Mouse (Mus musculus) megakaryocyte, embryonic 14.5 days (primary cell): ENCODE results near the gene Rasgef1b. TPM values are rescaled to one million over a fixed set of nuclear protein-coding genes. Genes with fewer than 3 reads are reported as not detected.

Experiments
- H3K27me3 ChIP-seq: replicated peaks from 2 replicates; pipeline ENCODE3; 2012; ENCODE audit warnings: inconsistent platforms
- H3K36me3 ChIP-seq: replicated peaks from 2 replicates; pipeline ENCODE3; 2012; ENCODE audit warnings: low read length, inconsistent platforms, mixed read lengths
- H3K4me1 ChIP-seq: 2 replicates; pipeline ENCODE4 v1.6.1; 2012; ENCODE audit warnings: inconsistent platforms
- H3K4me3 ChIP-seq: replicated peaks from 2 replicates; pipeline ENCODE3; 2012; ENCODE audit warnings: moderate library complexity, mild to moderate bottlenecking, inconsistent platforms
- H3K9me3 ChIP-seq: 2 replicates; pipeline ENCODE4 v1.6.1; 2012; ENCODE audit warnings: inconsistent platforms
- FLI1 ChIP-seq: IDR thresholded peaks from 2 replicates; pipeline ENCODE4 v1.6.1; 2012; ENCODE audit warnings: low read length, inconsistent platforms, mixed read lengths
- GATA1 ChIP-seq: IDR thresholded peaks from 3 replicates; pipeline ENCODE4 v1.6.1; 2012; ENCODE audit warnings: mixed read lengths, low read length, inconsistent platforms, borderline replicate concordance
- polyA plus RNA-seq: library from polyadenylated mRNA; stranded (reverse); fragments of >175 nt; gene quantifications from 2 replicates; pipeline ENCODE4 v1.2.3, GENCODE M21; 2012; ENCODE audit warnings: low replicate concordance; ENCODE audit not compliant: insufficient read depth

The Rasgef1b gene
- polyA plus RNA-seq, 1 experiment, result 2.9 TPM

GRCm38 (mm10) chr5:99613321-99614118 is 115.3 kb downstream of the Rasgef1b start:
- Histone ChIP-seq H3K27me3 (peaks cover 69% of the 10 kb centered on the region), H3K4me1 (peaks cover 41% of the 10 kb centered on the region), H3K36me3 (no peaks in the 10 kb centered on the region), H3K4me3 (peak overlapping the region; percentile 75), H3K9me3 (peaks cover 9% of the 10 kb centered on the region)
- no peak for TF ChIP-seq GATA1
- no peak for TF ChIP-seq FLI1

GRCm38 (mm10) chr5:99607602-99608001 is 121.3 kb downstream of the Rasgef1b start:
- H3K4me3 ChIP-seq, result no peak overlapping the region
- H3K27me3 ChIP-seq, result peaks cover 58% of the 10 kb centered on the region
- peaks cover 18% of the 10 kb centered on the region for H3K4me1 ChIP-seq
- no peaks in the 10 kb centered on the region for H3K36me3 ChIP-seq
- TF ChIP-seq GATA1 (no peak), FLI1 (no peak)
- peaks cover 7% of the 10 kb centered on the region for H3K9me3 ChIP-seq

GRCm38 (mm10) chr5:99606164-99606858 is 122.6 kb downstream of the Rasgef1b start:
- Histone ChIP-seq H3K4me3 (no peak overlapping the region), H3K36me3 (no peaks in the 10 kb centered on the region), H3K27me3 (peaks cover 46% of the 10 kb centered on the region), H3K9me3 (no peaks in the 10 kb centered on the region), H3K4me1 (peaks cover 31% of the 10 kb centered on the region)
- no peak for TF ChIP-seq FLI1
- no peak for TF ChIP-seq GATA1

- Histone ChIP-seq H3K36me3 (no peaks in the 10 kb centered on the region), H3K4me1 (peaks cover 54% of the 10 kb centered on the region), H3K27me3 (peaks cover 25% of the 10 kb centered on the region), H3K4me3 (no peak overlapping the region), H3K9me3 (no peaks in the 10 kb centered on the region)
- TF ChIP-seq FLI1 (no peak), GATA1 (no peak)
Measured at GRCm38 (mm10) chr5:99602244-99603023, 126.4 kb downstream of the Rasgef1b start.

GRCm38 (mm10) chr5:99599376-99599775 is 129.5 kb downstream of the Rasgef1b start:
- Histone ChIP-seq H3K9me3 (no peaks in the 10 kb centered on the region), H3K4me1 (peaks cover 47% of the 10 kb centered on the region), H3K4me3 (no peak overlapping the region), H3K36me3 (no peaks in the 10 kb centered on the region), H3K27me3 (peaks cover 13% of the 10 kb centered on the region)
- TF ChIP-seq FLI1, result no peak
- no peak for TF ChIP-seq GATA1

GRCm38 (mm10) chr5:99598470-99599110 is 130.3 kb downstream of the Rasgef1b start:
- H3K9me3 ChIP-seq, result peaks cover 4% of the 10 kb centered on the region
- H3K4me3 ChIP-seq, result no peak overlapping the region
- TF ChIP-seq FLI1 (no peak), GATA1 (no peak)
- no peaks in the 10 kb centered on the region for H3K36me3 ChIP-seq
- peaks cover 13% of the 10 kb centered on the region for H3K27me3 ChIP-seq
- H3K4me1 ChIP-seq, result peaks cover 47% of the 10 kb centered on the region

GRCm38 (mm10) chr5:99597701-99598100 is 131.2 kb downstream of the Rasgef1b start:
- peaks cover 5% of the 10 kb centered on the region for H3K9me3 ChIP-seq
- no peak for TF ChIP-seq FLI1
- no peak for TF ChIP-seq GATA1

GRCm38 (mm10) chr5:99591348-99591747 is 137.5 kb downstream of the Rasgef1b start:
- Histone ChIP-seq H3K4me3 (no peak overlapping the region), H3K4me1 (peaks cover 45% of the 10 kb centered on the region), H3K27me3 (peaks cover 7% of the 10 kb centered on the region), H3K36me3 (no peaks in the 10 kb centered on the region), H3K9me3 (peaks cover 12% of the 10 kb centered on the region)
- no peak for TF ChIP-seq FLI1
- no peak for TF ChIP-seq GATA1

More at GRCm38 (mm10) chr5:99597701-99598100, 131.2 kb downstream of the Rasgef1b start:
- peaks cover 13% of the 10 kb centered on the region for H3K27me3 ChIP-seq
- peaks cover 43% of the 10 kb centered on the region for H3K4me1 ChIP-seq
- H3K4me3 ChIP-seq, result no peak overlapping the region
- H3K36me3 ChIP-seq, result no peaks in the 10 kb centered on the region

- H3K36me3 ChIP-seq, result no peaks in the 10 kb centered on the region
- H3K9me3 ChIP-seq, result peaks cover 12% of the 10 kb centered on the region
- peaks cover 45% of the 10 kb centered on the region for H3K4me1 ChIP-seq
- H3K4me3 ChIP-seq, result peak overlapping the region; percentile 47
- H3K27me3 ChIP-seq, result peaks cover 6% of the 10 kb centered on the region
- TF ChIP-seq GATA1 (no peak), FLI1 (no peak)
Measured at GRCm38 (mm10) chr5:99590539-99590938, 138.3 kb downstream of the Rasgef1b start.
